Mouse (Mus musculus) G1E (cell line): ENCODE data around the gene Dhx8.

Source experiments
- CTCF ChIP-seq: IDR thresholded peaks from 2 replicates; pipeline ENCODE4 v1.5.1; 2012; ENCODE audit warnings: low read depth, low read length, inconsistent platforms, mixed read lengths
- GATA1 ChIP-seq: IDR thresholded peaks from 2 replicates; pipeline ENCODE4 v1.6.1; 2012; ENCODE audit warnings: borderline replicate concordance, low read length, inconsistent platforms, mixed read lengths
- POLR2AphosphoS5 ChIP-seq: IDR thresholded peaks from 2 replicates; pipeline ENCODE4 v1.6.1; 2012; ENCODE audit warnings: low read depth, low read length, inconsistent platforms; ENCODE audit not compliant: insufficient replicate concordance
- TAL1 ChIP-seq: conservative IDR thresholded peaks from 2 replicates; pipeline ENCODE4 v1.6.1; 2012; ENCODE audit warnings: low read depth, low read length, inconsistent platforms, mixed read lengths

DNA sequence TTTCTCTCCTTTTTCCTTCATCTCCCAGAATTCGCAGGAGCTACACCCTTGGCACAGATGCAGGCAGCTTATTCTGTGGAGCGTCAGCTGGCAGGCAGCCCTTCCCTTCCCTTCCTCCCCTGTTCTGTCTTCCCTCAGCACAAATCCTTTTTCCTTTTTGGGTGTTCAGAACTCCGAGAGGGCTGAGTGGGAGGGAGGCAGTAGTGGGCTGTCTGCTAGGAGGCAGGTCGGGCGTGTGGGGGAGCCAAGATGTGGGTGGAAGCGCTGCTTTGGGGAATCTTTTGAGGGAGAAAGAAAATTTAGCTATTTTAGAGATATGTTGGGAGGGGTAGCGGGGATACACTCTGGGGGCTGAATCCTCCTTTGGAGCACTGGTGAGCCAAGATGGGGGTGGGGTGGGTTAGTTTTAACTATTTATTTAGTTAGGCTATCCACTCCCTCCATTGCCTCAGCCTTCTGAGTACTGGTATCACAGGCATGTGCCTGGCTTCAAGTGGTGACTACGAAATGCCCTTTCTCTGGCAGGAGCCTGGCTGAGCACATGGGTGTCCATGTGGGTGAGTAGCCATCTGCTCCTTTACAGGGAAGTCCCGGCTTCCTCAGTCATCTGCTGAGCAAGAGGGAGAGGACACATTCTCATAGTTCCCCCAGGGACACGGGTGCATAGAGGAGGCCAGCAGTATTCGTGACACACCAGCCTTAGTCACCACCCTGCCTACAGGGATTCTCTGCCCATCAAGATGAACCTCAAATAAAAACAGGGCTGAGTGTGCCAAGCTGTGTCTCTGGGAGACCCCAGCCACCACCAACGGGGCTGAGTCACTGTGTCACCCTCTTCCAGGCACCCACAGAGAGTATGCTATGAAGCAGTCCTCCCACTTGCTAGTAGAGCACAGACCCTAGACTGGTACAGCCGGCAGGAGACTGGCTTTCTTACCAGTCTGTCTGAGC is 45.1 kb upstream of the Dhx8 start:
- no peak for TF ChIP-seq CTCF
- no peak for TF ChIP-seq GATA1
- no peak for TF ChIP-seq TAL1
- TF ChIP-seq POLR2AphosphoS5, result no peak
